Mouse (Mus musculus) gastrocnemius, postnatal 25 days (tissue): ENCODE measurements around the gene Zfp810. TPM values are rescaled to one million over a fixed set of nuclear protein-coding genes. Genes with fewer than 3 reads are reported as not detected.

Experiments
- DNase-seq: peaks from one replicate; pipeline ENCODE4 v3.0.0; 2022
- total RNA-seq, 2 experiments: library from RNA; stranded (reverse); gene quantifications; 1 replicate in 1 of 2; 2 replicates in 1 of 2; pipeline ENCODE4 v1.2.3; 2021

Gene Zfp810
- total RNA-seq, 2 experiments from 2014 or later, result 0.91 to 0.95 TPM

- DNase-seq, result no peak
These were observed 47.4 kb downstream of the Zfp810 start for GRCm38 (mm10) chr9:22260092-22260422.

- peak; percentile 24 for DNase-seq
These were observed 48.0 kb downstream of the Zfp810 start, which contains the start of gene Zfp599 for GRCm38 (mm10) chr9:22259184-22260091. Gene Zfp599 (minus strand): TSS chr9:22259895.

- DNase-seq, result no peak
These were observed 48.7 kb downstream of the Zfp810 start for GRCm38 (mm10) chr9:22258784-22259183.

GRCm38 (mm10) chr9:22256579-22256978 is 50.9 kb downstream of the Zfp810 start:
- DNase-seq, result no peak

GRCm38 (mm10) chr9:22244242-22244641 is 63.2 kb downstream of the Zfp810 start:
- no peak for DNase-seq

GRCm38 (mm10) chr9:22240001-22240400 is 67.4 kb downstream of the Zfp810 start:
- no peak for DNase-seq

GRCm38 (mm10) chr9:22230556-22230955 is 76.9 kb downstream of the Zfp810 start:
- no peak for DNase-seq

- DNase-seq, result no peak
These were observed 77.4 kb downstream of the Zfp810 start for GRCm38 (mm10) chr9:22230061-22230460.

- DNase-seq, result no peak
These were observed 77.9 kb downstream of the Zfp810 start for GRCm38 (mm10) chr9:22229386-22230026.

GRCm38 (mm10) chr9:22226846-22227245 is 80.6 kb downstream of the Zfp810 start:
- DNase-seq, result peak; percentile 6

Other genes starting within 250 kb of the Zfp810 start
- gene Gm49318, start 236.4 kb downstream of the Zfp810 start, total RNA-seq, result not detected
- 1 to 10 TPM; 2.5 to 2.6 TPM for gene Zfp653, start 236.3 kb downstream of the Zfp810 start, total RNA-seq
- gene Ecsit, start 222.2 kb downstream of the Zfp810 start, total RNA-seq, result 10 to 100 TPM; 79.5 to 83.6 TPM
- gene Cnn1, start 208.4 kb downstream of the Zfp810 start, total RNA-seq, result 1 to 10 TPM; 4.2 to 8.1 TPM
- 10 to 100 TPM; 36.5 to 38.9 TPM for gene Elof1, start 190.5 kb downstream of the Zfp810 start, total RNA-seq
- 1 to 10 TPM in 1 of 2 experiments, under 1 TPM in 1; 0.77 to 8.8 TPM for gene Acp5, start 171.9 kb downstream of the Zfp810 start, total RNA-seq
- 10 to 100 TPM; 30.9 to 31.9 TPM for gene Pigyl, start 150.8 kb downstream of the Zfp810 start, total RNA-seq
- gene Zfp872, start 119.6 kb downstream of the Zfp810 start, total RNA-seq, result under 1 TPM in 1 of 2 experiments, not detected in 1; 0.11 TPM
- 1 to 10 TPM; 6.6 to 7.9 TPM for gene Zfp809, start 81.9 kb downstream of the Zfp810 start, total RNA-seq
- not detected for gene Zfp599, start 47.8 kb downstream of the Zfp810 start, total RNA-seq
- 1 to 10 TPM; 1.2 to 1.4 TPM for gene Anln, start 81.5 kb upstream of the Zfp810 start, total RNA-seq
- under 1 TPM; 0.20 to 0.86 TPM for gene 9530077C05Rik, start 103.9 kb upstream of the Zfp810 start, total RNA-seq
- gene Gm17545, start 146.6 kb upstream of the Zfp810 start, total RNA-seq, result not detected
- gene Rp9, start 162.1 kb upstream of the Zfp810 start, total RNA-seq, result 10 to 100 TPM; 30.1 to 31.2 TPM
- gene Bbs9, start 168.1 kb upstream of the Zfp810 start, total RNA-seq, result 1 to 10 TPM; 7.3 to 7.8 TPM